Mouse (Mus musculus): ENCODE data around the gene Ccdc78. TPM values are rescaled to one million over a fixed set of nuclear protein-coding genes. Genes with fewer than 3 reads are reported as not detected.

Ccdc78 gene
- polyA plus RNA-seq, 1 experiment from 2014 or later = 0.31 TPM

DNA sequence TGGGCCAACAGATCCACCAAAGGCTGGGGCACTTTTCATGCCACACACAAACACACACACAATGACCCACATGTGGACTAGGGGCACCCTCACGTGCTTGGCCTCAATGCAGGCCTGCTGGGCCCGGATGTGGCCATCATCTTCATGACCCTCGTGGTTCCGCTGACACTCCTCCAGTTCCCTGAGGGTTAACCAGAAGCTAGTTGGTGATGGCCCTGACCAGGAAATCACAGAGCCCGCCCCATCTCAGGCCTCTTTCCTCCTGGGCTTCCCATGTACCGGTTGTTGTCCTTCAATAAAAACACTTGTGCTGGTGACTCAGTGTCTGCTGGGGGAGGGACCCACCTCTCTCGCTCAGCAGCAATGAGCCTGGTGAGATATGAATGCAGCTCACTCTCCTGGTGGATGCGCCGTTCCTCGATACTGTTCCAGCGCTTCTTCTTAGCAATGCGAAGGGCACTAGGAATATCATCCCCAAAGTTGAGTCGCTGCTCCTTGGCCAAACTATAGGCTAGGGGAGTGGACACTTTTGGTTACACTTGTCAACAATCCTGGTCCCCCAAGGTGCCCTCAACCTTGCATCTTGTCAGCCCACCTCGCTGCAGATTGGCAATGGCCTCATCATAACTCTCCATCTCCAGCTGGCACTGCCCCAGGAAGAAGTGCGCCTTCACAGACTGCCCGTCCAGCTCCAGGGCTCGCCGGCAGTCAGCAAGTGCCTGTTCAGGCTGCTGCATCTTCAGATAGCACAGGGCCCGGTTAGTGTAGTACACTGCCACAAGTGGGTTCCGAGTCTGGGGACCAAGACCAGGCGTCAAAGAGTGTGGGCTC is 45.3 kb downstream of the Ccdc78 start:
- no peaks in the 10 kb centered on the region for H3K9me3 ChIP-seq
- peak overlapping the region; percentile 98 for H3K4me2 ChIP-seq (replicated peaks)
- ATAC-seq (ENCODE audit: low FRiP score, low read depth) = no peak
- peaks cover 76% of the 10 kb centered on the region for H3K4me1 ChIP-seq
- H3K27ac ChIP-seq = peak overlapping the region; percentile 86; the same call in 1 of the 2 replicates
- H3K4me3 ChIP-seq = peak overlapping the region; percentile 88
- H3K9ac ChIP-seq = peak overlapping the region; percentile 91
- WGBS = 61% methylated on average over 21 of the region's 21 CpGs
- H3K36me3 ChIP-seq = peaks cover 45% of the 10 kb centered on the region
- no peaks in the 10 kb centered on the region for H3K27me3 ChIP-seq

DNA sequence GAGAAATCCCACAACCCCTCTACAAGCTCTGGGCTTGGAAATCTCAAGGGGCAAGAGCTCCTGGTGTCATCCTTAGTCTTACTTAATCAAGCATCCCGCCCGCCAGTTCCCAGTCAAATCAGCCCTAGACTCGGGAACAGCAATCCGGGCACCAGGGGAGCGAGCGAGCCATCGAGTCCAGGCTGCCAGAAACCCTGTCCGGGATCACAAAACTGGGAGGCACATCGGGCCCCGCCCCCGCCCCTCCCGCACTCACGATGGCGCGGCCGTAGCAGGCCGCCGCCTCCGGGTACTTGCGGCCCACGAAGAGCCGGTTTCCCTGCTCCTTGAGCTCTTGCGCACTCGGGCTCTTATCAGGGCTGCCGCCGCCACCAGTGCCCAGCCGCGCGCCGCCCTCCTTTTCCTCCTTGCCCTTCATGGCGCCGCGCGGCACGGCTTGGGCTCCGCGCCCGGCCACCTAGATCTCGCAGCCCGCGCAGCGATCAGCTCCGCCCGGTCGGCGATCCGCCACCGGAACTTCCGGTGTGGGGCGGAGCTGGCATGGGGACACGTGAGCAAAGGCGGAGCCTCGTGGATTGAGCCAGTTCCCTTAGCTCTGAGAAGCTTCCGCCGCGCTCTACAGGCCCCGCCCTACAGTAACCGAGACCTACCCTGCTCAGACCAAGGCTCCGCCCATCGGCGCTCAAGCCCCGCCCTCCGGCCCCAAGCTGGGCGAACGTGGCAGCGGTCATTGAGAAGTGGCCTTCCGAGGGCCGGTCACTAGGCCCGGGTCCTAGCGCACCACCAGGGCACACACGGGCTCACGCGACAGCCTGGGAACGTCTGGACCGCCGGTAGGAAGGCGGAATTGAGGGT is 46.3 kb downstream of the Ccdc78 start:
- H3K4me3 ChIP-seq = peak overlapping the region; percentile 88
- peak; percentile 90 for ATAC-seq (ENCODE audit: low FRiP score, low read depth)
- peaks cover 38% of the 10 kb centered on the region for H3K36me3 ChIP-seq
- H3K4me2 ChIP-seq (replicated peaks) = peak overlapping the region; percentile 98
- peak overlapping the region; percentile 91 for H3K9ac ChIP-seq
- peaks cover 79% of the 10 kb centered on the region for H3K4me1 ChIP-seq
- WGBS = under 1% methylated on average over 77 of the region's 77 CpGs
- H3K27me3 ChIP-seq = no peaks in the 10 kb centered on the region
- H3K27ac ChIP-seq = peak overlapping the region; percentile 92
- H3K9me3 ChIP-seq = no peaks in the 10 kb centered on the region

DNA sequence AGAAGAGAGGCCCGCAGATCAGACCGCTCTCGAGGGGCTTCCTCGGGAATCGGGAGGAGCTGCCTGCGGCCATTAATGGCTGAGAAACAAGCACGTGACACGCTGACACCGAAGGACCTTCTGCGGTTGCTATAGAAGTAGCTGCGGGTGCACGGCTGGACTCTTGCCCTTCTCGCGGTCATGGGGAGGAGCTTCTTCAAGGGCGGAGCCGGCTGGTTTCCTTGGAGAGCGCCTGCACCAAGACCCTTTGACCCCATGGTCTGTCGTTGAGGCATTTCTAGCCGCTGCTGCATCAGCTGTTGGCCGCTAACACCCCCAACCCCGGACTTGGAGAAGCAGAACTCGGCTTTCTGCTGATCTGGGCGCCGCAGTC is 46.9 kb downstream of the Ccdc78 start, which contains the start of gene Stub1:
Gene Stub1 (minus strand): TSS at position 114 of the 373 bp plus-strand sequence.
- ATAC-seq (ENCODE audit: low FRiP score, low read depth) = peak; percentile 60
- 0% methylated on average over 24 of the region's 24 CpGs for WGBS

DNA sequence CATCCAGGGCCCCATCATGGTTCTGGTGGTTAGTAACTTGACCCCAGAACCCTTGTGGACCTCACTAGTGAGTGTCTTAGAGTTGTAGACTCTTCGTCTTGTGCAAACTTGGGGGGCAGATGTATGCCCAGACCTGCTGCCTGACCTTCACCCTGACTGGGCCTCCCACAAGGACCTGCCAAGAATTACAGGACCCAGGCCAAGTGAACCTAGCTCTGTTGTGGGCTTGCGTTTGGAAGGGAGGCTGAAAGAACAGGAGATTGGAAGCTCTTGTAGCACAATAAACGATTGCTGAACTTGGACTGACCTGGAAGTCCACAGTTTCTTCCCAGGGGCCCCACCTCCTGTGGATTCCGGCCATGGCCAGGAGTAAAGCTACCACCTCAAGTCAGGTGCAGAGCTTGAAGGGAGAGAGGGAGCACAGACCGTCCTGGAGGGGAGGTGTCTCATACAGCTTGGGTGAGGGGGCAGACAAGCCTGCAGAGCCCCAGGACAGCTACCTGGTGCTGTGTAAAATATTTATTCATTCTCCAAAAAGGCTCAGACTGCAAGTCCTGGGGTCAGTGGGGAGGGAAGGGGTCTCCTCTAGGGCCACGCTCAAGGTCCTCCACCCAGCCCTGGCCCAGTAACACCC is 47.7 kb downstream of the Ccdc78 start:
- 41% methylated on average over 6 of the region's 6 CpGs for WGBS
- H3K4me3 ChIP-seq = peak overlapping the region; percentile 88
- H3K4me1 ChIP-seq = peaks cover 74% of the 10 kb centered on the region
- H3K27ac ChIP-seq = peak overlapping the region; percentile 92
- peak overlapping the region; percentile 98 for H3K4me2 ChIP-seq (replicated peaks)
- peak overlapping the region; percentile 75 for H3K9ac ChIP-seq
- H3K9me3 ChIP-seq = no peaks in the 10 kb centered on the region
- no peak for ATAC-seq (ENCODE audit: low FRiP score, low read depth)
- no peaks in the 10 kb centered on the region for H3K27me3 ChIP-seq
- H3K36me3 ChIP-seq = peaks cover 47% of the 10 kb centered on the region

More for the DNA sequence above, 46.9 kb downstream of the Ccdc78 start, which contains the start of gene Stub1:
- Histone ChIP-seq H3K4me2 (replicated peaks) (peak within 1 kb of the TSS; percentile 98), H3K9me3 (no peaks in the 10 kb centered on the region), H3K27ac (peak within 1 kb of the TSS; percentile 92), H3K27me3 (no peaks in the 10 kb centered on the region), H3K4me3 (peak within 1 kb of the TSS; percentile 88), H3K36me3 (peaks cover 42% of the 10 kb centered on the region), H3K4me1 (peaks cover 78% of the 10 kb centered on the region), H3K9ac (peak within 1 kb of the TSS; percentile 91)

DNA sequence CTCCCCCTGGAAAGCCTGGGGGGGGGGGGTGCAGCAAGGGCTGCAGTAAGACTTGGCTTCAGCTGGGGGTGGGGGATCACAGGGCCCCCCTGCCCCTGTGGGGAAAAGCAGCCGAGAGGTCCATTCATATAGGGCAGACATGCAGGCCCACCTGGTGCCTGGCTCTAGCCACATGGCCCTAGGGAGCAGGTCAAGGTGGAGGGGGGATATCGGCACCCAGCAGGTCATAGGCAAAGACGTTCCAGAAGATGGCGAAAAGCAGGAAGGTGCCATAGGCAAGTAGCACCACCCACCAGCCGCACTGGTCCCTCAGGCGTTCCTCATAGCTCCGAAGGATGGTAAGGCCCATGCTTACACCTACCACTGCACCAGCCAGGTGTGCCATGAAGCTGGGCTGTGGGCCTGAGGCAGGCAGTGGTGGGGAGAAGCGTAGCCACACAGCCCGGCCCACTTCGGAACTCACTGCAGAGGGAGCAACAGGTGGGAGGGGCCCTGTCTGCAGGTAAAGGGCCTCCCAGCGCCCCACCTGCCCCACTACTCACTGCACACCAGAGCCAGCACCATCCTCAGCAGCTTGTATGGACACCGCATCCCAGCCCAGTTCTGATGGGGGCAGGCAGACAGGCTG is 48.3 kb downstream of the Ccdc78 start:
- no peaks in the 10 kb centered on the region for H3K27me3 ChIP-seq
- 87% methylated on average over 12 of the region's 12 CpGs for WGBS
- H3K4me1 ChIP-seq = peaks cover 68% of the 10 kb centered on the region
- ATAC-seq (ENCODE audit: low FRiP score, low read depth) = no peak
- no peaks in the 10 kb centered on the region for H3K9me3 ChIP-seq
- H3K4me3 ChIP-seq = peak overlapping the region; percentile 88
- H3K36me3 ChIP-seq = peaks cover 54% of the 10 kb centered on the region
- H3K27ac ChIP-seq = no peak overlapping the region
- H3K9ac ChIP-seq = peak overlapping the region; percentile 75
- H3K4me2 ChIP-seq (replicated peaks) = peak overlapping the region; percentile 98

DNA sequence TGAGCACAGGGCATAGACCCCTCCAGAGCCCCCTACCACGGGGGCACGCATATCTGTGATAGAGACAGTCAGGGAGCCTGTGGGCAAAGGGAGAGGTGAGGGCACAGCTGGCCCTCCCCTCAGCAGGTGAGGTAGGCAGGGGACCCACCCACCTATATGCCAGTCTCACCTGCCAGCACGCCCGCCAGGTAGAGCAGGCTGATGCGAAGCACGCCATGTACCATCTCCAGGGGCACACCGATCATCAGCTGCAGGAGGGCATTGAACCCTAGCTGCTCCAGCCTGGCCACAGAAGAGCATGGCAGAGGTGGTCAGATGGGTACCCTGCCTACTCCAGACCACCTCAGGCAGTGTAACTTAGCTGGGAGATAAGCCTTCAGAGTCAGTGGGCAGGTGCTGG is 48.9 kb downstream of the Ccdc78 start:
- Histone ChIP-seq H3K27ac (no peak overlapping the region), H3K27me3 (no peaks in the 10 kb centered on the region), H3K9ac (peak overlapping the region; percentile 75; the same call in 1 of the 2 replicates), H3K36me3 (peaks cover 55% of the 10 kb centered on the region), H3K4me2 (replicated peaks) (peak overlapping the region; percentile 98), H3K4me3 (0 out of 2 replicates have a peak overlapping the region, but pooled peaks have one; percentile 88), H3K4me1 (peaks cover 62% of the 10 kb centered on the region), H3K9me3 (no peaks in the 10 kb centered on the region)
- no peak for ATAC-seq (ENCODE audit: low FRiP score, low read depth)
- 93% methylated on average over 7 of the region's 7 CpGs for WGBS

DNA sequence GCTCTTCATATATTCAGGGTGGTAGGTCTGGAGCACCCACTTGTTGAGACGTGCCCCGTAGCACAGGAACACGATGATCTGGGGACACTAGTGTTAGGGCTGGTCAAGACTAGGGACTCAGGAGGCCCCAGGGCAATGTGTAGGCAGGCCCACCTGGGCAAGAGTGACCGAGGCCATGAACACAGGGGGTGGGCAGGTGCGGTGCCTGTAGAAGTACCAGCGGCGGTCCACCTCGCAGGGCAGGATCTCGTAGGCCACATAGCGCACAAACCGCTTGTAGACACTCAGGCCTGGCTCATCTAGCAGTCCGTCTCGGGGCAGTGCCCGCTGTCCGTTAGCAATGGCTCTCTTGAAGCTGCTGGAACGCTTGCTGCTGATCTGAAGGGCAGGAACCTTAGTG is 49.4 kb downstream of the Ccdc78 start:
- Histone ChIP-seq H3K4me1 (peaks cover 57% of the 10 kb centered on the region), H3K27ac (no peak overlapping the region), H3K4me2 (replicated peaks) (peak overlapping the region; percentile 98; the same call in 1 of the 2 replicates), H3K9ac (0 out of 2 replicates have a peak overlapping the region, but pooled peaks have one; percentile 68), H3K9me3 (no peaks in the 10 kb centered on the region), H3K4me3 (peak overlapping the region; percentile 3; the same call in 1 of the 2 replicates), H3K36me3 (peaks cover 55% of the 10 kb centered on the region), H3K27me3 (no peaks in the 10 kb centered on the region)
- 93% methylated on average over 16 of the region's 16 CpGs for whole genome bisulfite sequencing
- ATAC-seq (ENCODE audit: low FRiP score, low read depth) = no peak

DNA sequence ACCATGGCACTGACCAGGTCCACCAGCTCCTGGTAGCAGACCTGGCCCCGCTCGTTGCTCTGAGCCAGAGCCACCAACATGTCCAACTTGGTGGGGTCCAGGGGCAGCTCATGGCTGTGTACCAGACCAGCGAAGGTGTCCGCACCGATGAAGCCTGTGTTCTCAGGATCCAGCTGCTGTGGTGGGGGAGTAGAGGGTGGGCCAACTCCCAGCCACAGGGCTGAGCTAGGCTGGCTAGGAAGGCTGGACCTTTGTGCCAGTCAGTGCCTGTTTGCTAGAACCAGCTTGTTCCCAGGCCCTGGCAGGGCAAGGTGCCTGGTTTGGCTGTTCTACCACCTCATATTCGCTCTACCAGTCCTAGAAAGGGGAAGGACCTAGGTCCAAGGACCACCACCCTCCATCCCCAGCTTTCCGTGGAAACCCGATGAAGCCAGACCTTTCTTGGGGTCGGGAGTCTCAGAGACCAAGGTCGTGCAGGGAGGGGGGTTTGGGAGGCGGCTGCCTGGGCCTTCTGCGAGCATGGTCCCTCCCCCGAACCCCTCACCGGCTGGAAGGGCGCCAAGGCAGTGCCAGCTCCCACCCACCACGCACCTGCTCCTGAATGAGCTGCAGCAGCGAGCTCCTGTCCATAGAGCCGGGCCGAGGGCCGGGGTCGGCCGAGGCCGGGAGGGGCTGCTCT is 50.2 kb downstream of the Ccdc78 start:
- Histone ChIP-seq H3K9ac (peak overlapping the region; percentile 68), H3K36me3 (peaks cover 55% of the 10 kb centered on the region), H3K9me3 (no peaks in the 10 kb centered on the region), H3K27me3 (no peaks in the 10 kb centered on the region), H3K4me3 (peak overlapping the region; percentile 42), H3K4me2 (replicated peaks) (peak overlapping the region; percentile 98), H3K27ac (peak overlapping the region; percentile 33; the same call in 1 of the 2 replicates), H3K4me1 (peaks cover 50% of the 10 kb centered on the region)
- 24% methylated on average over 22 of the region's 23 CpGs for WGBS
- ATAC-seq (ENCODE audit: low FRiP score, low read depth) = no peak

DNA sequence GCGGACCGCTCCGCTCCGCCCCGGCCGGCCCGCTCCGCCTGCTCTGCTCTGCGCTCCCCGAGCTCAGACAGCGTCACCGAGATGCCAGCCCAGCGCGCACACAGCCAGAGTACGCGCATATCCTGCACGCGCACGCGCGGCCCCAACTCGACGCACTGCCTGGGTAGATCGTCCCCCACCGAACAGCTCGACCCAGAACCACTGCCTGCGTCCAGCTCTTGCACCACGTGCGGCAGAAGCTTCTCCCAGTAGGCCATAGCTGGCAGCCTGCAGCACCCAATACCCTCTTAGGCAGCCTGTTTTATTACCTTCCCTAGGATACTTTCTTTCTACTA is 50.7 kb downstream of the Ccdc78 start, which contains the start of gene Rhbdl1:
Gene Rhbdl1 (minus strand): TSS at position 220 of the 335 bp plus-strand sequence.
- peak within 1 kb of the TSS; percentile 98 for H3K4me2 ChIP-seq (replicated peaks)
- peaks cover 56% of the 10 kb centered on the region for H3K36me3 ChIP-seq
- H3K27ac ChIP-seq = peak within 1 kb of the TSS; percentile 33; the same call in 1 of the 2 replicates
- 3% methylated on average over 24 of the region's 29 CpGs for WGBS
- peak within 1 kb of the TSS; percentile 42 for H3K4me3 ChIP-seq
- no peak for ATAC-seq (ENCODE audit: low FRiP score, low read depth)
- H3K9ac ChIP-seq = peak within 1 kb of the TSS; percentile 68
- H3K27me3 ChIP-seq = no peaks in the 10 kb centered on the region
- no peaks in the 10 kb centered on the region for H3K9me3 ChIP-seq
- H3K4me1 ChIP-seq = peaks cover 45% of the 10 kb centered on the region

DNA sequence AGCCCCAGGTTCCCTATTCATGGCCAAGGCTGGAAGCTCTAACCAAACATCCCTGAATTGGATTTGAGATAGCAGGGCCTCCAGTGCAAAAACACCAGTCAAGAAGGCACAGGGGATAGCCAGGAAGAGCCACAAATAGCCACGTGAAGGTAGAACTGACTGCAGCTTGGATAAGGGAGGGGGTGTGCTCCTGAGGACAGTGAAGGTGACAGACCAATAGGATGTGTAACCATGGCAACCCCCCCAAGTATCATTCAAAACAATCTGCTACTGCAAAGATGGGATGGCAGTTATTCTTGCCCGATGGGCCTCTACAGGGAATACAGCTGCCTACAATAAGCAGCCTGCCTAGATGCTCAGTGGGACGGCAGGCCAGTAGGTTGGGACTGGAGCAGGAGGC is 51.2 kb downstream of the Ccdc78 start:
- no peak for ATAC-seq (ENCODE audit: low FRiP score, low read depth)
- Histone ChIP-seq H3K4me2 (replicated peaks) (peak overlapping the region; percentile 98), H3K9ac (peak overlapping the region; percentile 68), H3K27ac (no peak overlapping the region), H3K4me3 (peak overlapping the region; percentile 42; the same call in 1 of the 2 replicates), H3K4me1 (peaks cover 44% of the 10 kb centered on the region), H3K36me3 (peaks cover 61% of the 10 kb centered on the region), H3K27me3 (no peaks in the 10 kb centered on the region), H3K9me3 (no peaks in the 10 kb centered on the region)
- WGBS = 68% methylated on average over 3 of the region's 3 CpGs

DNA sequence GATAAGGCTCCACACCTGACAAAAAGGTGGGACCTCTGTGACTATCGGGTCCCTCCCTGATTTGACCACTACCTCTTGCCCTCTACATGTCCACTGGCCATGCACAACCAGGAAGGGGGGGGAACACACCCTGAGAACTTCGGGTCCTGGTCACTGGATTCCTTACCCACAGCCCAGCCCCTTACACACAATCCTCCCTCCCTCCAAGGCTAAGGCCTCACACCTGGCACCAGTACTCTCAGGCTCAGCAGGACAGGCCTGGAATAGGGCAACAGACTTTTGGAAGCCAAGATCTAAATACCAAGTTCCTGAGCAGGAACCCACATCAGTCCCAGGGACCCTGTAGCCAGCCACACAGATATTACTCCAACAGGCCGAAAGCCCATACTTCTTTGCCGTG is 52.5 kb downstream of the Ccdc78 start:
- Histone ChIP-seq H3K27ac (no peak overlapping the region), H3K27me3 (no peaks in the 10 kb centered on the region), H3K4me2 (replicated peaks) (no peak overlapping the region), H3K9ac (no peak overlapping the region), H3K9me3 (no peaks in the 10 kb centered on the region), H3K4me3 (no peak overlapping the region), H3K4me1 (peaks cover 49% of the 10 kb centered on the region), H3K36me3 (peaks cover 66% of the 10 kb centered on the region)
- 88% methylated on average over 4 of the region's 4 CpGs for WGBS
- ATAC-seq (ENCODE audit: low FRiP score, low read depth) = no peak
